Mouse (Mus musculus) gastrocnemius, postnatal 14 days (tissue): Measurements from ENCODE around the gene Rrp9. TPM values are rescaled to one million over a fixed set of nuclear protein-coding genes. Genes with fewer than 3 reads are reported as not detected.

ENCODE experiments used
- DNase-seq: peaks from one replicate; pipeline ENCODE4 v3.0.0; 2021; ENCODE audit warnings: mixed read lengths
- intact Hi-C: fragments of 180-260 bp; cut with DNase I; formaldehyde crosslinking; loops from one replicate; pipeline ENCODE4 v1.15.1; 2025; ENCODE audit warnings: low total_unique reads
- total RNA-seq, 2 experiments: library from RNA; stranded (reverse); gene quantifications; 2 replicates each; pipeline ENCODE4 v1.2.3; 2021

The Rrp9 gene
- total RNA-seq, 2 experiments from 2014 or later: 12.6 to 18.4 TPM

DNA sequence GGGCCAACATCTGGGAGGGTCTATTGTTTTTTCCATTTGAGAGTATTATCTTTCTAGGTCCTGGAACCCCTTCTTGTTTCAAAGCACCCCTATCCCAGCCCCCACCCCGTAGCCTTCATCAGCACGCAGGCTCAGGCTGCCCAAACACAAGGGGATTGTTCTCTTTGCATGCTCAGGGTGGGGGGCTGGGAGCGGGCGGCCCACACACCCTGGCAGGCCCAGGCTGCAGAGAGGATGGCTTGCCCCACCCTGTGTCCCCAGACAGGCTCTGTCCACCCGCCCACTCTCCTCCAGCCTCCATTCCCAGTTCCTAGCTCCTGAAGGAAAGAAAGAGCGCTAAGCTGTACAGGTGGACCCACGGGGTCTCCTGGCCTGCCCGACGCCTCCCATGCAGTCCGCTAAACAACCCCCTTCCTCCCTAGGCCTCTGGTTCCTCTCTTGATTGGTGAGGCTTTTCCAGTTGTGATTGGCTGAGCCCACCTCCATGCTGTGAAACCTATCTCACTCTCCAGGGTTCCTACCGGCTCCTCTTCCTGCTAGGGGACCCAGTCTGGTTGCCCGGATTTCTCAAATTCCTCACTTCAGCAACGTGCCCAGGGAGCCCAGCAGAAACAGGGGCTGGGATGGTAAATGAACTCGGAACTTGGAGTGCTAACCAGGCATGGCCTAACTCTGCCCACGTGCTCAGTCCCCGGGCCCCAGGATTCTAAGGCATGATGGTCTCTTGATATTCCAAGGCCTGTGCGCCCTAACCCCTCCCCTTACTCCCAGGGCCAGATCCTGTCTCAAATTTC, 20.7 kb upstream of the Rrp9 start:
- no peak for DNase-seq
- intact Hi-C loops: no loop called here

DNA sequence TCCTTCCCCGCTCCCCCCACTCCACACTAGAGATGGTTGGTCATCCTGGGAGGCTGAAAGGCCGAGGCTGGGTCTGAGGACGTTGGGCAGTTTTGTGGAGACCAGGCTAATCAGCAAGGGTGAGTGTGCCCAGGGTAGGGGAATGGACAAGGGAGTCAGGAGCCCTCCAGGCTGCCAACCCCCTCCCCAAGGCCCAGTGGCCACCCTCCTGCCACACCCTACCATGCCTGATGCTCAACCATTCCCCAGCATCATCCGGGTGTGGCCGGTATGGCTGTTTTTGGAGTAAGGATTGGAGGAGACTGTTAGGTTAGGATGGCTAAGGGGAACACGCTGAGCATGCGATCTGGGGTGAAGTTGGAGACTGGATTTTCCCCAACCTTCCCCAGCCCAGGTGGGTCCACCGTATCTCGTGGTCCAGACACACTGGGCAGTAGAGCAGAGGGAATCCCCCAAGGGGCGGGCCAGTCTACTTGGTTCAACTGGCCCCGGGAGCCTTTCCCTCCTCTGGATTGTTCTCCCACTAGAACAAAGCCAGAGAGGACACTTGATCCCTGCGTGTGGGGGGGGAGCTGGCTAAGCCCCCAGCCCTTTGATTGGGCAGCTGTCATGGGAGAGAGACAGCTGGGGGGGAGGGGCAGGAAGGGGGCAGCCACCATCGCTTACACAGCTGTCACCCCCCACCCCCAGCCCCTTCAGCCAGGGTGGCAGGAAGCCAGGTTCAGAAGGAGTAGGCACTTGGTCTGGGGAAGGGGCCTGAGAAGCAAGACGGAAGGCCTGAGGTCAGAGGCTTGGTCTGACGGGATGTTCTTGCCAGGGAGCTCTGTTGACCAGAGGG, 19.2 kb upstream of the Rrp9 start:
- intact Hi-C loops: no loop called here
- peak; percentile 61 for DNase-seq

GRCm38 (mm10) chr9:106457163-106457559, 18.6 kb upstream of the Rrp9 start:
- intact Hi-C loops: no loop called here
- no peak for DNase-seq

GRCm38 (mm10) chr9:106457920-106458319, 17.8 kb upstream of the Rrp9 start:
- intact Hi-C loops: no loop called here
- no peak for DNase-seq

- intact Hi-C loops: no loop called here
- DNase-seq: no peak
Measured at GRCm38 (mm10) chr9:106459946-106460345, 15.8 kb upstream of the Rrp9 start.

GRCm38 (mm10) chr9:106460401-106461025, 15.2 kb upstream of the Rrp9 start:
- DNase-seq: no peak
- intact Hi-C loops: no loop called here

- no peak for DNase-seq
- intact Hi-C loops: no loop called here
Measured at GRCm38 (mm10) chr9:106461026-106461415, 14.7 kb upstream of the Rrp9 start.

GRCm38 (mm10) chr9:106461641-106462429, 13.9 kb upstream of the Rrp9 start:
- intact Hi-C loops: no loop called here
- DNase-seq: no peak

GRCm38 (mm10) chr9:106462430-106462800, 13.3 kb upstream of the Rrp9 start:
- intact Hi-C loops: no loop called here
- no peak for DNase-seq

GRCm38 (mm10) chr9:106463122-106464063, 12.4 kb upstream of the Rrp9 start:
- intact Hi-C loops: no loop called here
- DNase-seq: no peak

- DNase-seq: peak; percentile 71
- intact Hi-C loops: no loop called here
Measured at GRCm38 (mm10) chr9:106464751-106465541, 10.8 kb upstream of the Rrp9 start.

DNA sequence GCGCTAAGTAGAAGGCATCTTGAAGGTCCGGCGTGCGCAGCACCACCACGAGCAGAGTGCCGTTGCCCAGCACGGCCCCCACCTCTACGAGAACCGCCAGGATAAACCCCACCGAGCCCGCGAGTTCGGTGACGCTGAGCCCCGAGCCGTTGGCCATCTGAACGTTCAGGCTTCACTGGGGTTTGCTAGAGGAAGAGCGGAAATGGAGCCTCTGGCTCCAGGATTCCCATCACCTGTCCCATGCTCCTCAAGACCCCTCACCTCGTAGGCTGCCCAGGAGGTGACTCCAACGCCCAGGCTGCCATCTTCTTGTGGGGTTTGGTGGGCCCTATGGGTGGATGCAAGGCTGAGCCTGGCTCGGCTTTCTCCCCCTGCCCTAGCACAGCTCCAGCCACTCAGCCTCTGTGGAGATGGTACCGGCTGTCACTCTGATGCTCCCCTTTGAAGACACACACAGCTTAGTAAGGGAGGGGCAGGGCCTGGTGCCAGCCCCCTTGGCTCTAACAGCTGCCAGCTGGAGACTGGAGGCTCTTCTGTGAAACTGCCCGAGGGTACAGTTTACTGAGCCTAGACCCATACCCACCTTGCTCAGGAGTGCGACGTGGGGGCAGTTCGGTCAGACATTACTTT, 10.1 kb upstream of the Rrp9 start, which contains the start of gene Gpr62:
Gene Gpr62 (minus strand): TSS at position 368 of the 630 bp plus-strand sequence.
- intact Hi-C loops: no loop called here
- peak; percentile 74 for DNase-seq

DNA sequence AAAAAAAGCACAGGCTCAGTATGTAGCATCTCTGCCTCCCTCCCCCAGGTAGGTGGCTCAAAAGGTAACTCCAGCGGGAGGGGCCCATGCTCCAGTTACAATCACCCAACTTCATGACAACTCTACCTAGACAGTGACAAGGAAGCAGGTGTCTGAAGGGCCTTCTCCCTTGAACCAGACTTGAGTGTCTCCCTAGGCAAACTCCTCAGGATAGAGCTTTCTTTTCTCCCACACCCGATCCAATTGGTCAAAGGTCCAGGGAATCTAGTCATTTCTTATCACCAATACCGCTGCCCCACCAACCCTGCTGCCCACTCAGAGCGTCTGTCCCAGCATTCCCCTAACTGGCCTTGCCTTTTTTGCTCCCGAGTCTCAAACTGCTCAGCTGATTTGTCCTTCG, 9.0 kb upstream of the Rrp9 start:
- DNase-seq: no peak
- intact Hi-C loops: no loop called here

DNA sequence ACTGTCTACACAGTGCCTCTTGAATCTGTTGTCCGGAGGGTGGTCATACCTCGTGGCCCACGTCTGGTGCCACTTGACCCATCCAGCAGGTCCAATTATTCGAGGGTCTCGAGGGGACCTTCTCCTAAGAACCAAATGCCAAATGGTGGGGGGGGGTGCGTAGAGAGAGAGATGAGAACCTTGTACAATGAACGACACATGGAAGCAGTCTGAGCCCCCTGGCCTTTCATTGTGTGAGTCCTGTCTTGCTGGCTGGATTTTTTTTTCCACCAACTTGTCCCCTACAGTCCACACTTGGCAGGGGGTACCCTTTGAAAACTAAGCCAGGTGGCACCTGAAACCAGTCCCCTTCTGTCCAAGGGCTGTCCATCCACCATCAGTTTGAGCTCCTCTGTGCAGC, 8.0 kb upstream of the Rrp9 start:
- intact Hi-C loops: no loop called here
- no peak for DNase-seq

GRCm38 (mm10) chr9:106469317-106469716, 6.4 kb upstream of the Rrp9 start:
- intact Hi-C loops: no loop called here
- no peak for DNase-seq

- intact Hi-C loops: loop anchor here (5.0 kb wide), 1 partner anchor 32 kb away; the partner anchor contains the start of gene Acy1
- peak; percentile 2 for DNase-seq
Measured at GRCm38 (mm10) chr9:106469776-106470175, 6.0 kb upstream of the Rrp9 start.
